Mouse (Mus musculus) ES-Bruce4 (cell line): Measurements from ENCODE around the gene Rab30.

Experiments used
- CTCF ChIP-seq: IDR thresholded peaks from one replicate; pipeline ENCODE4 v1.8.1; 2011; ENCODE audit warnings: low read depth, low read length
- POLR2A ChIP-seq: IDR thresholded peaks from one replicate; pipeline ENCODE4 v1.8.1; 2011; ENCODE audit warnings: low read length; ENCODE audit not compliant: insufficient read depth

DNA sequence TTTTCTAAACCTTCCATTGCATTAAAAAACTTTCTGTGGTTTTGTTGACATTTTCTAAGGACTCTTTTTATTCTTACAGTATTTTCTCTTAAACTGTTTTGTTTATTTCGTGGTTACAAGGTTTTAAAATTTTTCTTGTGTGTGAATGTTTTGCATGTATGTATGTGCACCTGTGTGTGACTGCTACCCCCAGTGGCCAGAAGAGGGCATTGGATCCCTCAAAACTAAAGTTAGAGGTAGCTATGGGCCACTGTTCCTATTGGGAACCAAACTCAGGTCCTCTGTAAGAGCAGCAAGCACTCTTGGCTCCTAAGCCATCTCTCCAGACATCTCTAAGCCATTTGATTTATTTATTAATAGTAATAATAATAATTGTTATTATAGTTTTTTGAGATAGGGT lies 40.0 kb downstream of the Rab30 start:
- TF ChIP-seq POLR2A (no peak), CTCF (no peak)
